Mouse (Mus musculus): ENCODE results near the gene Gpr68.

Gene Gpr68

DNA sequence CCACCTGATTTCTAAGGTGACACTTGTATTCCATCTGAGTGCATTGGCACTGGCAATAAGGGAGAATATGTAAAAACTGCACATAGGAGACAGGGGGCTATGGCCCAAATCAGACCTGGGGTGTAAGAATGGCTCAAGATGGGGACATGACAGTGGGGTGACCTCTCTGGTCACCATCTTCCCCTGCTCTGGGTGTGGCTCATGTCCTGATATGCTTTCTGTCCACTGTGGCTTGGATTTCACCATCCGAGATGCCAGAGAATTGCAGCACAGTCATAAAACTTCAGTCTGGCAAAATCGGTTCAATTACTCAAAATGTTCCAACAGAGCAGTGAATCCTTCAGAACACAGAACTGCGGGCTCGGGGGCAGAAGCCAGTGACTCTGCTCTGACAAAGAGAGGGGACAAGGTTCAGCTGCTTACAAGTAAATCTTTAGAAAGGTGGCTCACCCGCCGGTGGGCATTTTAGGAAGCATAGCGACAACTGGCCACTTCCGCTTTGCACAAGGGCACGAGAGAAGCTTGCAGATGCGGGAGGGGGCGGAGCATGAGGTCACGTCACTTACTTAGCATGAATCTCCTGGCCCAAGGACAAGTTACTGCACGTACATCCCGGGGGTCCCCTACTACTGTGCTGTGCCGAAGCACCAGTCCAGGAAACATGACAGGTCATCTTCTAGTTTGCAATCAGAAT is 16.8 kb upstream of the Gpr68 start:
- DNase-seq (ENCODE audit: low spot score in 2 of 2) = no peak

DNA sequence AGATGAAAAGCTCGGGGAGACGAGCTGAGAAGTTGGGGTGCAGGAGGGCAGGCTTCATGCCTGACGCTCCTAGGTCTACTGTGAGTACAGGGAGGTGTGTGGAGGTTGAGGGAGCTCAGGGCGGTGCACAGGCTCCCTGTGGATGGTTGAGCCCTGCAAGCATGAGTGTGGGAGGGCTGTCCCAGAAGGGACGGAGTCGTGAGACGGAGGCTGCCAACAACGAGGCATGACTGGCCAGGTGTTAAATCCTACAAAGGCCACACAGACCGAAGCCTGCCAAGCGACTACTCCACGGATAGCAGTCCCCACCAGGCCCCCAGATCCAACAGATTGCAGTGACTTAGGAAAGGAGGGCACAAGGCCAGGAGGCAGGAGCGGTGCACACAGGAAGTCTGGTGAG is 2.7 kb upstream of the Gpr68 start:
- peak in 1 of 2 experiments; percentile 33 for DNase-seq (ENCODE audit: low spot score in 2 of 2)

DNA sequence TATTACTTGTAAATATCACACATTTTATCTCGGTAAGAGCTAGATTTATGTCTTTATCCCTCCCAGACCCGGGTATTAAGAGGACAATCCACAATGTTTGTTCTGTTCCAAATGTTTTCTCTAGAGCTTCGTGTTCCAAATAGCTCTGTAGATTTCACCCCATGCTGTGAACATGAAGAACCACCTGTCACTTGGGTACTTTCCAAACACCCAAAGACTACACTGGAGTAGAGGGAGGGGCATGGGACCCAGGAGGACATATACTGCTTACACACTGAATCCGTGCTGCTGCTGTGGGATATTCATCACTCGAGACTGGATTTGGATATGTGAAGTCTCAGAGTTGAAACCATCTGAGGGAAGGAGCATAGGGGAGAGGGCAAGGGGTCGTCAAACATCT is 1.8 kb upstream of the Gpr68 start:
- DNase-seq (ENCODE audit: low spot score in 2 of 2) = no peak

DNA sequence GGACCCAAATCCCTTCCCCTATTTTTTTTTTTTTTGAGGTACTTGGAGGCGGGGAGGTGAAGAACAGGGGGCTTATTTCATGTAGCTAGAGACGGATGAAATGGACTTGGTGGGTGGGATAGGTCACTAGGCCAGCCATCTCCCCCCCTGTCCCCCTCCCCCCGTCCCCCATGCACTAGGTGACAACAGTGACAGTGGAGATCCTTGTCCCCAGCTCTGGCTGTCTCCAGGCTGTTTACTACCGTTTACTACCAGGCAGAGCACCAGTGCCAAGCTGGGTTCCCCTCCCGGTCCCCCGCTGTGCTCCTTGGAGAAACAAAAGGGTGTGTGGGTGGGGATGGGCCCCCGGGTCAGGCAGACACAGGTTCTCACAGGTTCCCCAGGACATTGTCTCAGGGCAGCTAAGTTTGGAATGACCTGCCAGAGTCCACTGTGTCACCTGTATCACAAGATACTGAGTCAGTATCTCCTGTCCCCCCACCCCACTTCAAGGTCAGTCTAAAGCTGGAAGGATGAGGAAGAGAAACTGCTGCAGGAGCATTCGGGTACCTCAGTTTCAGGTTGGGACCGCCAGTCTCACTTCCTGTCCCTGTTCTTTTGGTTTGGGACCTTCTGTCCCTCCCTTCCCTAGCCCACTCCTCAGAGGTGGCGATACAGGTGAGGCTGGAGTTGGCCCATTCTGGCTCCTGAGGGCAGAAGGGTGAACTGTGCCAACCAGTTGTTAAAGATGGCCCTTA is 468 bp upstream of the Gpr68 start:
- DNase-seq (ENCODE audit: low spot score in 2 of 2) = no peak

DNA sequence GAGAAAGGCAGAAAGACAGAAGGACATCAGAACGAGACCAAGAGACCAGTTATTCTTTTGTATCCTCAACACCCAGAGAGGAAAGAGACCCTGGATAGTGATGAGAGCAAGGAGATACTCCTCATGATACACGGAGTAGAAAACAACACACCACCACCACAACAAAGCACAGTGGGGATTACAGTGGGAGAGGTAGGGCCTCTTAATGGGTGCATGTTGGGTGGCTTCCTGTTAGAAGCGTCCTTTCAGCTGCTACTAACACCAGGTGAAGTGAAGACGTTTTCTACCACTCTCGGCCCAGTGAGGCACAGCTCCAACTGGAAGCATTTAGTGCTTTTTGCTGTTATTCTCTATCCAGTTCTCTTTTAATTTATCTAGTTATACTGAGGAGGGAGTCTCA is 1.1 kb downstream of the Gpr68 start:
- no peak for DNase-seq (ENCODE audit: low spot score in 2 of 2)

DNA sequence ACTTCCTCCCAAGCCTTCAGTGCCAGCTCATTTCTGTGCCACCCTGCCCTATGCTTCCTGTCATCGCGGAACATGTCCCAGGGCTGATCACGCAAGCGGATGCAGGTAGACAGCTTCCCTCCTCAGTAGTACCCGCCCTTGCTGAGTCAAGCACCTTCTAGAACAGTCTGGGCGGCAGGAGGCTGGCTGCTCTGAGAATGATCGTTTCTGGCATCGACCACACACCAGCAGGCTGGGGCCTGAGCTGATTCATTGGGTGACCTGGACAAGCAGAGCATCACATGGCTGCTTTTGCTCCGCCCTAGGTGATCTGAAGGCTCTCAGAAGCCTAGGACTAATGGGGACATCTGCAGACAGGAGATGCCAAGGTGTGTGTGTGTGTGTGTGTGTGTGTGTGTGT is 4.2 kb downstream of the Gpr68 start:
- no peak for DNase-seq (ENCODE audit: low spot score in 2 of 2)

DNA sequence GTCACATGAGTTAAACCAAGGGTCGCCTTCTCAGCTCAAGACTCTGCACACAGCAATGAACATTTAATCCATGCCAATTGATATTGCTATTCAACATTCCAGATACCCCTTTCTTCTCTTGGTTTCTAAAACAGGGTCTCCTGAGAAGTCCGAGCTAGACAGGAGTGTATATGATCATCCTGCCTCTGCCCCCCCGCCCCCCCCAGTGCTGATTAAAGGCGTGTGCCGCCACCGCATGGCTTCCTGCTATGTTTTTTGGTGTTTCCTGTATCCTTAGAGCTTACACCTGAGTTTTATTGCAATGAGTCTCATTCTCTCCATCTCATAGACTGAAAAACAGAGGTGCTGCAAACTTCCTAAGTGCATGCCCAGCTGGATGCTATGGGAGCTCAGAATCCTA is 6.6 kb downstream of the Gpr68 start:
- no peak for DNase-seq (ENCODE audit: low spot score in 2 of 2)

DNA sequence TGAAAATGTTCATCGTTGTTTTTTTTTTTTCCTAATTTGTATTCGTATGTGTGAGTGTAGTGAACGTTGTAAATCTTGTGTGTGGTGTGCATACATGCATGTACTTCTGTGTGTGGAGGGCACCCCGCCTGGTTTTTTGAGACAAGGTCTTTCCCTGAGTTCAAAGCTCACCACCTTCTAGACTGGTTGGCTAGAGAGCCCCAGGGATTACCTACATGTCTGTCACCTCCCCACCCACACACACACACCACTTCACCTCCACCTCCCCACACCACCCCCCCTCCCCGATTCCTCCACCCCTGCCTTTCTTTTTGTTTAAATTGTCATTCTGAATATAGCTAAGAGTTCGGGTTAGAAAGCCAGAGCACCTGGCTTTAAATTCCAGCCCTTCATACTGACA is 7.1 kb downstream of the Gpr68 start:
- no peak for DNase-seq (ENCODE audit: low spot score in 2 of 2)

DNA sequence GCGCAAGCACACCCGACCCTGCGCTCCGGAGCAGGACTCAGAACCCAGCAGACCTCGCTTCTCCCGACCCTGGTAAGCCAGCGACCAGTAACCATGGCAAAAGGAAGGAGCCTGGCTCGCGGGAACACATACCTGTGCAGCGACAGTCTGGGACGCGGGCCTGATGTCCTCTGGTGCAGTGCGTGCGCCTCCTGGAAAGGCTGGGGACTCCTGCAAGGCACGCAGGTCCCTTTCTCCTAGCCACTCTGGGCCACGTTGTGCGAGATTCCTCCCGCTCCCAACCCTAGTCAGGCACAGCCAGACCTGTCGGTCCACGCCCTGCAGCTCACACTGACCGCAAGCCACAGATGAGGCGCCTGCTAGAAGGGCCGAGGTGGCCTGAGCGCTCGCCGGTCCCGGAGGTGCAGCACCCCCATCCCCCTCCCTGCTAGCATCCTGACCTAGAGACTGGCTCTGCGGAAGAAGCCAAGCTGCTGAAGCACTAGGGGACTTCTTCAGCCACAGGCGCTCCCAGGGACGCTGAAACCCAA is 8.8 kb downstream of the Gpr68 start:
- peak in 1 of 2 experiments; percentile 43 for DNase-seq (ENCODE audit: low spot score in 2 of 2)

DNA sequence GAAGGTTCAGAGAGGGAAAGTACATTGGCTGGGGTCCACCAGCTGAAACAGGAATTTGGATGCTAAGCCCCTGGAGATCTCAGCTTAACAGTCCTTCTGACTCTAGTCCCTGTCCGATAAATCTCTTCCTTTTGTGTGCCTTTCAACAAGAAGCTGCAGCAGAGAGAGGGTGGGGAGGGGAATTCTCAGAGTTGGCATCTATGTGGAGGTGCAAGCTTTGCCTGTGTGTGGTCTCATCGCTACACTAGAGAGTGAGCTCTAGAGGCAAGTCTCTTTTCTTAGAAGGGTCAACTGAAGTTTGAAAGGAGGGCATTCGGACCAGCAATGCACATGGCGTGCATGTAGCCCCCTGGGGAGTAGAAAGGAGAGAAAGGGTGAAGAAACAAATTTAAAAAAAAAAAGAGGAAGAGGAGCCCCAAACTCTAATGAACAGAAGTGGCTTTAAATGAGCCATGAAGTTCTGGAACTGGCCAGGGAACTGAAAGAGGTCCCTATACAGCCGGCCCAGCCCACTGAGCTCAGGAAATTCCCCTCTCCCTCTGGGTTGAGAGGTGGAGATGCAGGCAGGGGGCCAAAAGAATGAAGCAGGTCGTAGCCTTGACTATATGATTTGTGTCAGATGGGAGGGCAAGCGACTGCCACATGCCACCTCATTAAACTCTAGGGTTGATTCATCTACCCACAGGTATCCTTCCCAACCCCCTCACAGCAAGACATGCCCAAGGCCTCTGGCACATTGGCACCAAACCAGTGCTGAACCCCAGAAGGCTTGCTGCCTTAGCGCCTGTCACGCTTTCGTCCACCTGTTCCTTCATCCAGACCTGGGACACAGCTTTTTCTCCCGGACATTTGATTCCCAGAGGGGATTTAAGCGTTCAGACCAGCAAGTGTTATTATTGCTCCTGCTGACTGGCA is 10.0 kb downstream of the Gpr68 start:
- DNase-seq (ENCODE audit: low spot score in 2 of 2) = no peak

DNA sequence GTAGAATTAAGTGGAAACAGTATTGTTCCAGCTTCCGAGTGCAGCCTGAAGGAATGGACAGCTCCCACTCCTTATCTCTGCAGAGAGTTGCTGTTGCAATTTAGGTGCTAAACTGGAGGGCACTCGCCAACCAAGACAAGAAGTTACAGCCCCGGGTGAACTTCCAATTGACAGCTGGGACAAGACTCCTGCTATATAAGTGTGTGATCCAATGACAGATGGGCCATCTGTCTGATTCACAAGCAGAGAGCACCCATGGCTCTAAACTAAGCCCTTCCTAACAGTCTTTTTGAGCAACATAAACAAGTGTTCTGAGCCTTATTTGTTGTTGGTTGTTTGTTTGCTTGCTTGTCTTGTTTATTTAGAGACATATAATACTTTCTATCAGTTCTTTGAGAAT is 11.3 kb downstream of the Gpr68 start:
- no peak for DNase-seq (ENCODE audit: low spot score in 2 of 2)

DNA sequence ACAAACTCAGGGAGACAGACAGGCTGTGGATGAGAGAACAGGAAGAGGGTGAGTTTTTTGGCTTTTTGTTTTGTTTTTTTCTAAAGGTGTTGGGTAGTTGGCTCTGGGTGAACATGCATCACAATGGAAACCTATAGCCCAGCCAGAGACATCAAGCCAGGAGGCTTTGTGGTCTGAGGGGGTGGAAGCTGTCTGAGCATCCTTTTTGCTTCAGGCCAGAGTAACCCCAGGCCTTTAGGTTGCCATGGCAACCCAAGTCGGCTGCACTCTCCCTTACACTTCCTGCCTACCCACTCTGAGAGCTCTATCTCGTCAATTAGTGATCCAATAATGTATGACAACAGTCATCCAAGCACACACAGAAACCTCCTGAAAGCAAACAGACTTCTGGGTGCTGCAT is 12.5 kb downstream of the Gpr68 start:
- DNase-seq (ENCODE audit: low spot score in 2 of 2) = no peak

DNA sequence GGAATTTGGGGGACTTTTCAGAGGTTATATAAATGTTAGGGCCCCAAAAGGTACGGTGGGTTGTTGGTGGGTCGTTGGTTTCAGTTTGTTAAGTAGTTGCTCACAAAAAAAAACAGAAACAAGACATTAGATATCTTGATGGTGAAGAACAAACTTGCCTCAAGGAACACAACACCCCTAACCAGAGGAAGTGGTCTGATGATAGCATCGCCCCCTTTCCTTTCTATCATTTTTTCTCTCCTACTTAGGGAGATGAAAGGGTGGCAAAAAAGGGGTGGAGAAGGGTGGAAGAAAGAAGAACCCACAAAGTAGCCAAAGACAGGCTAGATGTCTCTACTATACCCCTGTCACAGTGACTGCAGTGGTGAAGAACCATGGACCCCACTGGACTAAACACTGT is 17.4 kb downstream of the Gpr68 start:
- DNase-seq (ENCODE audit: low spot score in 2 of 2) = no peak

DNA sequence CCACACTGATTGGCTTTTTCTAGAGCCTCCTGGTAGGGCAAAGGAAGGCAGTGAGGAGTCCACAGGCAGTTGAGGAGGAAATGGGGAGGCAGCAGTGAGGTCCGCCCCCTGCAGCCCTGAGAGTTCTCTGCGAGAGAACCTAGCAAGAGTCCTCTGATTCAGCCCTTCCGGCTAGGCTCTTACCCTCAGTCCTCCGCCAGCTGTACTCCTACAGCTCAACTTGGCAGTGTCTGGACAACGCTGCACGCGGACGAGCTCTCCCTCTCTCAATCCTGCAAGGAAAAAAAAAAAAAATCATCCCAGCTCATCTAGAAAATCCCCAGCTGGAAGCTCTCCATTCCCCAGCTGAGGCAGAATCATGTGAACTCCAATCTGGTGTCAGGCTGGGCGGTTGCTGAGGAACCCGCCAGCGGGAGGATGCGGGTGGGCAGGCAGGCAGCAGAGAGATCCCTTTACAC is 20.2 kb downstream of the Gpr68 start:
- peak; percentile 73 to 81 for DNase-seq (ENCODE audit: low spot score in 2 of 2)

DNA sequence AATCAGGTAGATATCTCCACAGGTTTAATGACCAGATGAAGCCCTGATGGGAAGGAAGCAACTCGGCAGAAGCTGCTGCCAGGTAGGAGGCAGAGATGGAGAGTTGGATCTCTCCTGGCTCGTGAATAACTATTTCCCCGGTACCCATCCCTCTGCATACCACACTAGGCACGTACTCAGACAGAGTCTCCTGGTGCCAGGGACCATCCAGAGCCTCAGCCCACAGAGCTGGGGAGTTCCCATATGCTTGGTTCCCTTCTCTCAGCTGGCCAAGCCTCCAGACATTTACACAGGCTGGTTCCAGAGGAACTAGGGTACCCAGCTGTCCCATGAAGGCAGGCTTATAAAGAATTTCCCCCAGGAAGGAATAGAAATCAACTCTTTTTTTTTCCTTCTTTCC is 21.1 kb downstream of the Gpr68 start:
- no peak for DNase-seq (ENCODE audit: low spot score in 2 of 2)

DNA sequence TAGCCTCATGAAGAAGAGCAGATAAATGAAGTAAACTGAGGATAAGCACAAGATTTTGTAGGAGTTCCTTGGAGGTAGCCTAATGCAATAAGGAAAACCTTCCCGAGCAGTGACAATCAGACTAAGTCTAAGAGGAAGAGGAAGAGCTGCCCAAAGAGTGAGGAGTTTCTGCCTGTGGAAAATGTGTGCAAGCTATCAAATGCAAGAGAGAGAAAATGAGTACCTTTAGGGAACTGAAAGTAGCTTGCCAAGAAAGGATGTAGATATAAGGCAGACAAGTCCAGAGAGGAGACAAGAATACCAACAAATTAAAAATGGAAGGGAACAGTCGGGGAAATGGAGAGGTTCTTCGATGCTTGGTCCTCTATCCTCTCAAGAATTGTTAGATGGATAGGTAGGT is 22.4 kb downstream of the Gpr68 start:
- DNase-seq (ENCODE audit: low spot score in 2 of 2) = no peak

DNA sequence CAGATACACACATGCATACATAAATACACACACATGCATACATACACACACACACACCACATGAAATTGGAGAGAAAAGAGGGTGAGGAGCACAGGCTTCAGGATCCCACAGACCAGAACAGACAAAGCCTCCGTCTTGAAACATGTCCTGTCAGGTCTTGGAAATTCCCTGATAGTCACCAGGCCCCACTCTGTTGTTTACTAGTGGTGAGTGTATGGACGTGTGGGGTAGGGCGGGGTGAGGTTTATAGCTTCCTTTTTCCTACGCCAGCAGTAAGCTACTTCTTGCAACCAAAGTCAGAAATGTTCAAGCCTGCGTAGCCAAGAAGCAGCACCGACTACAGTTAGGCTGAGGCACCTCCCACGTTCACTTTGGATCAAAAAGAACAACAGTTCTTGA is 24.8 kb downstream of the Gpr68 start:
- DNase-seq (ENCODE audit: low spot score in 2 of 2) = no peak

DNA sequence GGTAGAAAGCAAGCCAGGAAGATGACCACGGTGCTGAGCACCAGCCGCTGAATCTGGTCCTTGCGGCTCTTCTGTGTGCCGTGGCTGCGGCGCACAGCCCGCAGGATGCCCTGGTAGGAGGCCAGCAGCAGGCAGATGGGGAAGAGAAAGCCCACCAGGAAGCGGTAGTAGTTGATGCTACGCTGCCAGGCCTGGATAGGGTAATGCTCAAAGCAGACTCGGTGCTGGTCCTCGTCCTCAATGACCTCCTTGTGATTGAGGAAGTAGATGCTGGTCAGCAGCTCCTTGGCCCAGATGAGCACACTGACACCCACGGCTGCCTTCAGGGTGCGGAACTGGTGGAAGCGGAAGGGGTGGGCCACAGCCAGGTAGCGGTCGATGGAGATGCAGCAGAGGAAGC is 29.4 kb downstream of the Gpr68 start:
- DNase-seq (ENCODE audit: low spot score in 2 of 2) = no peak

DNA sequence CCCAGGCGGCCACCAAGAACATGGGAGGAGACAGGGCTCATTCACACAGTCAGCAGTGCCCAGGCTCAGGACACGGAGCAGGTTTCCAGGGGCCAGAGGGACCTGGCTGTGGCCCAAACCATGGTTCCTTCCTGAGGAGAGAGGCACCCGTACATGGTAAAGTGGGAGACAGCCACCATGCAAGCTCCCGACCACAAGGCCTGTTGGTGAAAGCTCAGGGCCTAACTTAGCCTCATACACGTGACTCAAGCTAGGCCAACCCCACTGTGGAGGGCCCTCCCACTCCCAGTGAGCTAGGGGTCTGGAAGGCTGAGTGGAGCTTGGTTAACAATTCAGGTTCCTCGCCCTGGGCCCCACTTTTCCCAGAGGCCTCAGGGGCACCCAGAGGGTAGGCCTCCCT is 30.1 kb downstream of the Gpr68 start:
- no peak for DNase-seq (ENCODE audit: low spot score in 2 of 2)

DNA sequence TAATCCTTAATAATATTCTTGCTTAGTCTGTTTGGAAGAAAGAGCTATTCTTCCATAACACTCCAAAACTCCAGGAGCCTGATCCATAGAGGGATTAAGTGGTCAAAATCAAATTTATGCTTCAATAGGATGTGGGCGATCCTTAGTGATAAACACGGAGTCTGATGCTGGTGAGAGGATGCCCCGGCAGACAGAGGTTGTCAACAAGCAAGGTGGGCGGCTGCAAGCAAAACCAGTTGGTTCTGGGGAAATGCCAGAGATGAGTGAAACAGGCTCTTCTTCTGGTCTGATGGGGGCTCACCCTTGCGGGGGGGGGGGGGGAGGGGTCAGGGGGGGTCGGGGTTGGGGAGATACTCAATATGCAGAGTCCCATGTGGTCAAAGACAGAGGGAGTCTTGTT is 32.0 kb downstream of the Gpr68 start:
- DNase-seq (ENCODE audit: low spot score in 2 of 2) = no peak

DNA sequence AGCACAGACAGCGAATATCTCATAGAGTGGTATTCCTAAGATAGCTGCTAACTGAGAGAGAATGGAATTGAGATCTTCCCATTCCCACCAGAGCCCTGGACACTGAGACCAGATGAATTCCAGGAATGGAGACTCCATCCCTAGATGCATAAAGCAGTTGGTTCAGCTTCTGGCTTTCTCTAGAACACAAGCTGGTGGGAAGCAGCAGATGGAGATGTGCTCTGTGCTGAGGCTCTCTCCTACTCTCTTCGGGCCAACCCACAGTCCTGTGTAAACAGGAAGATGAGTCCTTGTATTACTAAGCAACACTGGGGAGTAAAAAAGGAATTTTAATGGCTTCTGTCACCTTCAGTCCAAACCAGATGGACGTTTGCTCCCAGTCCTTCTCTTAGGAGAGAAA is 32.4 kb downstream of the Gpr68 start:
- peak in 1 of 2 experiments; percentile 51 for DNase-seq (ENCODE audit: low spot score in 2 of 2)

DNA sequence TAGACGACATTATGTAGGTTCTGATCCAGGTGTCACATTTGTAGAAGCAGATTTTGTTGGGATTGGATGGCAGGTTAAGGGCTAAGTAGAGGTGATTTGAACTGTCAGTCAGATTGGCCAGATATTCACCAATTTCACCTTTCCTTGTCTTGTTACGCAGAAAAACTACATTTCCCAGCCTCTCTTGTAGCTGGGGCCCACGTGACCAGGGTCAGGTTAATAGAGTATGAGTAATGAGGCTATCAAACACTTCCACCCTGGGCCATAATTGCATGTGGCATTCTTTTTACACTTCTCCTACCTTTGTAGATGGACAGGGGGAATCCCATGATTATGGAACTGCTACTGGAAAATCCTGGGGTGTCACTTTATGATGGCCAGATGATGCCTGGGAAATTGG is 34.4 kb downstream of the Gpr68 start:
- DNase-seq (ENCODE audit: low spot score in 2 of 2) = no peak
